Mouse (Mus musculus): ENCODE measurements around the gene Ggcx.
"Not testable (repeated sequence)": the region's sequence is repeated elsewhere in the genome, so short reads cannot be mapped to it uniquely, and the experiment has no call there.

The Ggcx gene

GRCm38 (mm10) chr6:72428036-72428435 lies 13.9 kb downstream of the Ggcx start:
- DNase-seq (ENCODE audit: extremely low spot score, low read depth, low spot score) = no peak

GRCm38 (mm10) chr6:72429061-72429842 lies 15.1 kb downstream of the Ggcx start:
- DNase-seq (ENCODE audit: extremely low spot score, low read depth, low spot score) = no peak

GRCm38 (mm10) chr6:72430989-72431921 lies 17.1 kb downstream of the Ggcx start:
- DNase-seq (ENCODE audit: extremely low spot score, low read depth, low spot score) = no peak

GRCm38 (mm10) chr6:72432153-72432552 lies 18.0 kb downstream of the Ggcx start:
- no peak for DNase-seq (ENCODE audit: extremely low spot score, low read depth, low spot score)

- DNase-seq (ENCODE audit: extremely low spot score, low read depth, low spot score) = no peak
Measured at GRCm38 (mm10) chr6:72438226-72438625, 24.1 kb downstream of the Ggcx start.

GRCm38 (mm10) chr6:72438862-72439354 lies 24.8 kb downstream of the Ggcx start:
- DNase-seq (ENCODE audit: extremely low spot score, low read depth, low spot score) = no peak

GRCm38 (mm10) chr6:72439355-72440185 lies 25.5 kb downstream of the Ggcx start, which contains the start of gene Mat2a:
Gene Mat2a (minus strand): TSS chr6:72439558.
- no peak for DNase-seq (ENCODE audit: extremely low spot score, low read depth, low spot score)

- DNase-seq (ENCODE audit: extremely low spot score, low read depth, low spot score) = no peak
Measured at GRCm38 (mm10) chr6:72440186-72440990, 26.3 kb downstream of the Ggcx start.

GRCm38 (mm10) chr6:72442921-72443604 lies 29.0 kb downstream of the Ggcx start:
- no peak for DNase-seq (ENCODE audit: extremely low spot score, low read depth, low spot score)

- no peak for DNase-seq (ENCODE audit: extremely low spot score, low read depth, low spot score)
Measured at GRCm38 (mm10) chr6:72445011-72445410, 30.9 kb downstream of the Ggcx start.

GRCm38 (mm10) chr6:72447487-72447886 lies 33.4 kb downstream of the Ggcx start:
- no peak for DNase-seq (ENCODE audit: extremely low spot score, low read depth, low spot score)

GRCm38 (mm10) chr6:72451778-72452177 lies 37.7 kb downstream of the Ggcx start:
- DNase-seq (ENCODE audit: extremely low spot score, low read depth, low spot score) = not testable (repeated sequence)

GRCm38 (mm10) chr6:72452329-72452728 lies 38.2 kb downstream of the Ggcx start:
- DNase-seq (ENCODE audit: extremely low spot score, low read depth, low spot score) = no peak

GRCm38 (mm10) chr6:72453578-72453977 lies 39.5 kb downstream of the Ggcx start:
- DNase-seq (ENCODE audit: extremely low spot score, low read depth, low spot score) = no peak

- no peak for DNase-seq (ENCODE audit: extremely low spot score, low read depth, low spot score)
Measured at GRCm38 (mm10) chr6:72454072-72454746, 40.1 kb downstream of the Ggcx start.

- no peak for DNase-seq (ENCODE audit: extremely low spot score, low read depth, low spot score)
Measured at GRCm38 (mm10) chr6:72454833-72455373, 40.8 kb downstream of the Ggcx start.

GRCm38 (mm10) chr6:72456567-72456966 lies 42.5 kb downstream of the Ggcx start:
- no peak for DNase-seq (ENCODE audit: extremely low spot score, low read depth, low spot score)

- no peak for DNase-seq (ENCODE audit: extremely low spot score, low read depth, low spot score)
Measured at GRCm38 (mm10) chr6:72458418-72458817, 44.3 kb downstream of the Ggcx start.
